Mouse (Mus musculus) lung, adult 2 months (tissue): ENCODE results near the gene Dusp15.

Experiments
- CTCF ChIP-seq: fragments of 200-500 bp; IDR thresholded peaks from 2 replicates; pipeline ENCODE4 v1.5.1; 2011; ENCODE audit warnings: mild to moderate bottlenecking, low read length, control low read depth; ENCODE audit not compliant: insufficient read depth
- POLR2A ChIP-seq: fragments of 200-500 bp; IDR thresholded peaks from 2 replicates; pipeline ENCODE4 v1.6.1; 2011; ENCODE audit warnings: low read depth, mild to moderate bottlenecking, control low read depth, low read length, borderline replicate concordance; ENCODE audit errors: extremely low read depth

- TF ChIP-seq CTCF (no peak), POLR2A (no peak)
Measured at GRCm38 (mm10) chr2:152895834-152896233, 55.7 kb downstream of the Dusp15 start.
